ENCODE assay signal across 9 mouse cellular contexts in genomic region chr11:96767096-96767495, GRCm38 (mm10). TPM values are rescaled to one million over a fixed set of nuclear protein-coding genes. Genes with fewer than 3 reads are reported as not detected.
DNase-seq lines count a peak whose midpoint lies in the region; ATAC-seq and TF ChIP-seq lines count a peak whose summit lies in the region.
"Had no signal": no experiment of that assay in that cellular context is flagged by ENCODE, and none has a peak within 500 bp of the region (broad histone marks: within the 10 kb centered on the region; RNA-seq: fewer than 3 reads in every experiment).

No protein-coding gene starts in this region.

- H3K27me3 ChIP-seq in heart, adult 2 months (ENCODE audit: control insufficient read depth, insufficient read depth, low read length) = no peaks in the 10 kb centered on the region
- no peaks in the 10 kb centered on the region for H3K27me3 ChIP-seq in forebrain, postnatal 0 days (ENCODE audit: insufficient read depth, low read length)
- H3K27me3 ChIP-seq in midbrain, postnatal 0 days (ENCODE audit: insufficient read depth, low read length) = no peaks in the 10 kb centered on the region
- H3K27me3 ChIP-seq: liver, embryonic 13.5 days had no signal

- H3K9me3 ChIP-seq in forebrain, postnatal 0 days (ENCODE audit: low read length) = no peaks in the 10 kb centered on the region
- H3K9me3 ChIP-seq in midbrain, postnatal 0 days (ENCODE audit: low read length) = no peaks in the 10 kb centered on the region
- H3K9me3 ChIP-seq: liver, embryonic 13.5 days had no signal

- TF ChIP-seq EP300 in heart, adult 2 months (IDR thresholded peaks at IDR 0.05; ENCODE audit: insufficient read depth, low read depth, low read length) = no peak

- TF ChIP-seq POLR2A in heart, adult 2 months (IDR thresholded peaks at IDR 0.05; ENCODE audit: insufficient read depth, low read depth, low read length) = no peak

- no peak for TF ChIP-seq CTCF in heart, adult 2 months (IDR thresholded peaks at IDR 0.05)
- no peak for TF ChIP-seq CTCF in forebrain, postnatal 0 days (IDR thresholded peaks at IDR 0.05; ENCODE audit: low read depth)
- no peak for TF ChIP-seq CTCF in midbrain, postnatal 0 days (IDR thresholded peaks at IDR 0.05)

- peaks cover 14% of the 10 kb centered on the region for H3K4me1 ChIP-seq in heart, adult 2 months (ENCODE audit: control insufficient read depth, insufficient read depth, low read length)
- H3K4me1 ChIP-seq in brown adipose tissue, adult 24 weeks (ENCODE audit: control insufficient read depth, insufficient read depth, insufficient read length, low read length) = peaks cover 36% of the 10 kb centered on the region
- H3K4me1 ChIP-seq in forebrain, postnatal 0 days (ENCODE audit: insufficient read depth) = no peaks in the 10 kb centered on the region
- H3K4me1 ChIP-seq in midbrain, postnatal 0 days (ENCODE audit: insufficient read depth, low read length) = peaks cover 3% of the 10 kb centered on the region; the same call in 1 of the 2 replicates

- ATAC-seq in forebrain, postnatal 0 days = peak; percentile 80
- peak; percentile 52; the same call in 1 of the 2 replicates for ATAC-seq in midbrain, postnatal 0 days (ENCODE audit: low FRiP score)

- intact Hi-C loops in heart, adult 2 months (cut with DNase I) = no loop called here
- intact Hi-C loops in heart, postnatal 14 days (cut with DNase I) = no loop called here

- no peaks in the 10 kb centered on the region for H3K36me3 ChIP-seq in heart, adult 2 months (ENCODE audit: control insufficient read depth, insufficient read depth, low read length)
- peaks cover 47% of the 10 kb centered on the region for H3K36me3 ChIP-seq in forebrain, postnatal 0 days (ENCODE audit: insufficient read depth)
- H3K36me3 ChIP-seq in midbrain, postnatal 0 days (ENCODE audit: insufficient read depth, low read length) = peaks cover 40% of the 10 kb centered on the region

- WGBS in heart, adult 2 months = 73% methylated on average over 7 of the region's 7 CpGs
- WGBS in forebrain, postnatal 0 days = 19% methylated on average over 7 of the region's 7 CpGs
- 19% methylated on average over 7 of the region's 7 CpGs for WGBS in midbrain, postnatal 0 days

- H3K4me2 ChIP-seq in forebrain, postnatal 0 days (ENCODE audit: low read depth) = no peak overlapping the region
- H3K4me2 ChIP-seq in midbrain, postnatal 0 days (ENCODE audit: low read depth, low read length, poor library complexity, severe bottlenecking) = no peak overlapping the region
- H3K4me2 ChIP-seq: liver, embryonic 13.5 days had no signal

- H3K27ac ChIP-seq in heart, adult 2 months = peak overlapping the region; percentile 40
- peak overlapping the region; percentile 99 for H3K27ac ChIP-seq in brown adipose tissue, adult 24 weeks (replicated peaks; ENCODE audit: low read depth, low read length)
- no peak overlapping the region for H3K27ac ChIP-seq in forebrain, postnatal 0 days (ENCODE audit: low read depth, low read length)
- 0 out of 2 replicates have a peak overlapping the region, but pooled peaks have one; percentile 8 for H3K27ac ChIP-seq in midbrain, postnatal 0 days (ENCODE audit: low read depth, low read length)
- H3K27ac ChIP-seq: liver, embryonic 13.5 days had no signal

- DNase-seq in heart, adult 2 months = no peak
- no peak for DNase-seq in heart, postnatal 14 days
- peak; percentile 49 for DNase-seq in forebrain, postnatal 0 days
- DNase-seq in midbrain, postnatal 0 days (ENCODE audit: low spot score) = peak; percentile 79
- no peak for DNase-seq in gastrocnemius, adult 18-20 months (ENCODE audit: low spot score)
- no peak for DNase-seq in heart, adult 8-10 months (ENCODE audit: low spot score)
- no peak for DNase-seq in spleen, adult 18-20 months
- DNase-seq: liver, embryonic 13.5 days had no signal

- H3K79me2 ChIP-seq in heart, adult 2 months (replicated peaks; ENCODE audit: control insufficient read depth, insufficient read depth, low read length) = no peaks in the 10 kb centered on the region

- no peak overlapping the region for H3K4me3 ChIP-seq in heart, adult 2 months
- no peak overlapping the region for H3K4me3 ChIP-seq in brown adipose tissue, adult 24 weeks (ENCODE audit: insufficient read depth, low read depth, low read length)
- no peak overlapping the region for H3K4me3 ChIP-seq in forebrain, postnatal 0 days (ENCODE audit: low read depth, low read length)
- no peak overlapping the region for H3K4me3 ChIP-seq in midbrain, postnatal 0 days (ENCODE audit: low read depth, low read length)
- H3K4me3 ChIP-seq: liver, embryonic 13.5 days had no signal

- no peak overlapping the region for H3K9ac ChIP-seq in heart, adult 2 months (ENCODE audit: low read depth, low read length)
- H3K9ac ChIP-seq in forebrain, postnatal 0 days = no peak overlapping the region
- H3K9ac ChIP-seq in midbrain, postnatal 0 days (replicated peaks; ENCODE audit: low read length, poor library complexity, severe bottlenecking) = no peak overlapping the region
- H3K9ac ChIP-seq: liver, embryonic 13.5 days had no signal

RNA-seq across cellular contexts. Expression of gene Snx11, which starts 10.3 kb away (rescaled TPM):
- total RNA-seq in heart, adult 2 months (2021) = 10 to 100 TPM; 11.6 to 12.5 TPM
- 11.1 and 16.2 TPM in 2 replicates for polyA plus RNA-seq in heart, adult 2 months (2012; rRNA removed)
- total RNA-seq in heart, postnatal 14 days (2021) = 10 to 100 TPM; 12.4 to 13.7 TPM
- polyA plus RNA-seq in brown adipose tissue, adult 24 weeks (2012; ENCODE audit: insufficient read depth, insufficient read length, missing spikeins) = 4.0 and 7.6 TPM in 2 replicates
- 59.2 and 68.8 TPM in 2 replicates for total RNA-seq in forebrain, postnatal 0 days (2014; rRNA removed)
- polyA plus RNA-seq in forebrain, postnatal 0 days (2015; fragmentation: Nextera tagmentation; extraction: Ambion mirVana) = 32.7 and 37.1 TPM in 2 replicates
- 61.6 and 61.9 TPM in 2 replicates for total RNA-seq in midbrain, postnatal 0 days (2014; rRNA removed)
- 36.6 and 38.9 TPM in 2 replicates for polyA plus RNA-seq in midbrain, postnatal 0 days (2015; fragmentation: Nextera tagmentation; extraction: Ambion mirVana)
- total RNA-seq in gastrocnemius, adult 18-20 months (2021) = 10 to 100 TPM in 1 of 2 experiments, 1 to 10 TPM in 1; 9.6 to 10.3 TPM
- total RNA-seq in heart, adult 8-10 months (2022) = 10 to 100 TPM; 11.6 to 14.5 (median 12.9) TPM

RNA-seq across cellular contexts. Expression of gene Cbx1, which starts 21.8 kb away (rescaled TPM):
- total RNA-seq in heart, adult 2 months (2021) = 10 to 100 TPM; 34.8 to 36.9 TPM
- polyA plus RNA-seq in heart, adult 2 months (2012; rRNA removed) = 8.4 and 11.1 TPM in 2 replicates
- total RNA-seq in heart, postnatal 14 days (2021) = 10 to 100 TPM; 36.4 to 46.8 TPM
- polyA plus RNA-seq in brown adipose tissue, adult 24 weeks (2012; ENCODE audit: insufficient read depth, insufficient read length, missing spikeins) = 24.3 and 31.2 TPM in 2 replicates
- total RNA-seq in forebrain, postnatal 0 days (2014; rRNA removed) = 57.0 and 62.4 TPM in 2 replicates
- polyA plus RNA-seq in forebrain, postnatal 0 days (2015; fragmentation: Nextera tagmentation; extraction: Ambion mirVana) = 53.7 and 55.6 TPM in 2 replicates
- total RNA-seq in midbrain, postnatal 0 days (2014; rRNA removed) = 29.0 and 38.1 TPM in 2 replicates
- 47.6 and 53.2 TPM in 2 replicates for polyA plus RNA-seq in midbrain, postnatal 0 days (2015; fragmentation: Nextera tagmentation; extraction: Ambion mirVana)
- 10 to 100 TPM; 34.2 to 36.1 TPM for total RNA-seq in gastrocnemius, adult 18-20 months (2021)
- 10 to 100 TPM; 30.9 to 33.4 (median 32.4) TPM for total RNA-seq in heart, adult 8-10 months (2022)

Comparison
In these comparisons a context has a peak if more than half of its experiments do, and no peak if none do; other contexts are left out.
1. DNase-seq: peak in forebrain, postnatal 0 days (single experiment) and midbrain, postnatal 0 days (single experiment); none in heart, adult 2 months (0 of 2), heart, postnatal 14 days (0 of 2), gastrocnemius, adult 18-20 months (single experiment), heart, adult 8-10 months (single experiment) and spleen, adult 18-20 months (0 of 2).